Mouse (Mus musculus) limb, embryonic 12.5 days (tissue): ENCODE results near the gene Inpp4b. TPM values are rescaled to one million over a fixed set of nuclear protein-coding genes. Genes with fewer than 3 reads are reported as not detected.

Source experiments
- ATAC-seq: fragments of 200-750 bp; cut with Nextera tagmentation; 2 replicates; pipeline ENCODE4 v1.8.0; 2017; ENCODE audit warnings: low read depth, moderate TSS enrichment; ENCODE audit not compliant: insufficient number of reproducible peaks, insufficient read depth, low FRiP score, low TSS enrichment
- H3K27ac ChIP-seq: fragments of 300-500 bp; sonication (generic); 2 replicates; pipeline ENCODE4 v1.5.1; 2016; ENCODE audit warnings: mild to moderate bottlenecking, moderate library complexity
- H3K27me3 ChIP-seq: fragments of 300-500 bp; sonication (generic); 2 replicates; pipeline ENCODE4 v1.6.1; 2016; ENCODE audit warnings: mild to moderate bottlenecking, moderate library complexity
- H3K36me3 ChIP-seq: fragments of 300-500 bp; sonication (generic); 2 replicates; pipeline ENCODE4 v1.6.1; 2016; ENCODE audit warnings: mild to moderate bottlenecking, moderate library complexity
- H3K4me1 ChIP-seq: fragments of 300-500 bp; sonication (generic); replicated peaks from 2 replicates; pipeline ENCODE4 v1.6.1; 2016
- H3K4me2 ChIP-seq: fragments of 300-500 bp; sonication (generic); 2 replicates; pipeline ENCODE4 v1.6.1; 2016; ENCODE audit warnings: mild to moderate bottlenecking, moderate library complexity
- H3K4me3 ChIP-seq: fragments of 300-500 bp; sonication (generic); replicated peaks from 2 replicates; pipeline ENCODE4 v1.5.1; 2016; ENCODE audit warnings: mild to moderate bottlenecking
- H3K9ac ChIP-seq: fragments of 300-500 bp; sonication (generic); replicated peaks from 2 replicates; pipeline ENCODE4 v1.6.1; 2016; ENCODE audit warnings: mild to moderate bottlenecking, moderate library complexity
- H3K9me3 ChIP-seq: fragments of 300-500 bp; sonication (generic); 2 replicates; pipeline ENCODE4 v1.6.1; 2016; ENCODE audit warnings: mild to moderate bottlenecking, moderate library complexity
- WGBS: fragments of 180-500 bp; shearing (Covaris S2); methylation state at CpG from one replicate; pipeline ENCODE4 v1.1.7; 2016; 5-methylcytosine and 5-hydroxymethylcytosine counted together
- polyA plus RNA-seq: library from polyadenylated mRNA; unstranded; fragments of >200 nt; fragmentation: Nextera tagmentation; extraction: Ambion mirVana; gene quantifications from 2 replicates; pipeline ENCODE4 v1.2.1, GENCODE M21; 2016

The Inpp4b gene
- polyA plus RNA-seq, 1 experiment from 2014 or later = 15.7 TPM

DNA sequence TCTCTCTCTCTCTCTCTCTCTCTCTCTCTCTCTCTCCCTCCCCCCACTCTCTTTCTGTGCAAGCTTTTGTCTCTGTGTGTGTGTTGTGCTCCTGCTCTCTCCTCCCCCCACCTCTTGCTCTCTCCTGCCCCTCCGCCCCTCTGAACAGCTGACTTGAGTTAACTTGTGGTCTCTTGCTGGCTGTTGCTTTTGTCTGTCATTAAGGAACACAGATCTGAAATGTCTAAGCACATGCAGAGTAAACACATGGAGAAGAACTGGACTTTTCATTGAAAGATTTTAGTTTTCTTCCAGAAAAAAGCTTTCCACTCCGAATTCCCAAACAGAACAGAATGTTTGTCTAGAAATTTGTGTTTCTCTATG lies 425.9 kb downstream of the Inpp4b start:
- no peaks in the 10 kb centered on the region for H3K9me3 ChIP-seq
- H3K27ac ChIP-seq = peak overlapping the region; percentile 90
- ATAC-seq = peak; percentile 72; the same call in 1 of the 2 replicates
- H3K27me3 ChIP-seq = no peaks in the 10 kb centered on the region
- peaks cover 46% of the 10 kb centered on the region for H3K4me1 ChIP-seq
- peak overlapping the region; percentile 53 for H3K4me2 ChIP-seq
- H3K36me3 ChIP-seq = no peaks in the 10 kb centered on the region
- H3K4me3 ChIP-seq = peak overlapping the region; percentile 31
- no peak overlapping the region for H3K9ac ChIP-seq
- 34% methylated on average over 2 of the region's 2 CpGs for WGBS

DNA sequence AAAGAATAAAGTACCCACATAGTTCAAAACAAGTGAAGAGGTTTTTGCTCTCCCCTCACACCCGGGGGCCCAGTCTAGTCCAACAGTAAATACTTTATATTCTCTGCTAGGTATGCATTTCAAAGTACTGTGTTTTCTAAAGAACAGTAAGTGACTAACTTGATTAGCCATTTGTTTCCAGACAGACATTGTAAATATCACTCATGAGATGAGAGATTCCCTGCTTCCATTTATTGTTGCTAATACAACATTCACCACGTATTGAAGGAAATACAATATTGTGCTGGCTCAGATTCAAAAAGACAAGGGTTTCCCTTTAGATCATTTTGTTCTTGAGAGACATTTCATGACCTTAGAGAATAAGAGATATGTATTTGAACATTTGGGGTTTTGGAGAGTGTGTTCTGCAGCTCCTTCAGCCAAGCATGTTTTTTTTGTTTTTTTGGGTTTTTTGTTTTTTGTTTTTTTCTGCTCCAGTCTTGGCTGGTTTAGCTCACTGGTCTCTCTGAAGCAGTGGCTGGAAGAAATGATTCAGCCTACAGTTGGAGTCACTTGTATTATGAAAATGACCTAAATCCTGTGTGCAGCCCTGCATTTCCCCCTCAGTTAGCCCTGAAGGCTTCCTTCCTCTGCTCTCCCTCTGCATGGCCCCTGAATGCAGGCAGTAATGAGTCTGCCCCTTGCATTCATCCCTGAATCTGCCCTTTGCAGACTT lies 426.5 kb downstream of the Inpp4b start:
- no peak for ATAC-seq
- no peaks in the 10 kb centered on the region for H3K9me3 ChIP-seq
- no peak overlapping the region for H3K9ac ChIP-seq
- no peaks in the 10 kb centered on the region for H3K27me3 ChIP-seq
- H3K4me2 ChIP-seq = peak overlapping the region; percentile 53
- 21% methylated on average over 2 of the region's 2 CpGs for WGBS
- H3K4me1 ChIP-seq = peaks cover 46% of the 10 kb centered on the region
- H3K4me3 ChIP-seq = peak overlapping the region; percentile 31; the same call in 1 of the 2 replicates
- H3K27ac ChIP-seq = peak overlapping the region; percentile 64
- no peaks in the 10 kb centered on the region for H3K36me3 ChIP-seq

DNA sequence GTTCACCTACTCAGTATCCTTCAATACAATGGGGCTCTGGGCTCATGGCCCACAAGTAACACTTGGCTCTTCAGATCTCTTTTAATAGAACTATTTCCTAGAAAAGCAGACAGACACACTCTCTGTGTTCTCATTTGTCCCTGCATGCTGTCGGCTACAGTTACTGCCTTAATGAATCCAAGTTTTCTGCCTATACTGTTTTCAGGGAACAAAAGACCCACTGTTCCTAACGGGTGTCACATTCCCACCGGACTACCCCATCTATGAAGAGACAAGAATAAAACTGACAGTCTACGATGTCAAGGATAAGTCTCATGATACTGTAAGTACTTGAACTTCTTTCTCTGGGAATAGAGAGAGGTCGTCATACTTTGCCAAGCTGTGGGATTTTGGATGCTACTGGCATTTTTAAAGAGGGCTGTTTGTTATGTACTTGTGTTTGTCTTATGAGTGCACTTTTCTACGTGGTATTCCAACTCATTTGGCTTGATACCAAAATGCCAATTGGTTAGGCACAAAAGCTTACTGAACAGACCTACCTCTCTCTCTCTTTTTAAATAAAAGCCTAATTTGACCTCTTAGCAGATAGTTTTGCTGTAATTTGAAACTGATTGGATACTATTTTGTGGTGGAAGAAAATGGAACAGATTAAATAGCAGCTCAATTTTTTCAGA lies 428.4 kb downstream of the Inpp4b start:
- Histone ChIP-seq H3K9me3 (no peaks in the 10 kb centered on the region), H3K27me3 (no peaks in the 10 kb centered on the region), H3K27ac (no peak overlapping the region), H3K4me2 (no peak overlapping the region), H3K36me3 (no peaks in the 10 kb centered on the region), H3K4me1 (peaks cover 53% of the 10 kb centered on the region), H3K9ac (no peak overlapping the region), H3K4me3 (no peak overlapping the region)
- no peak for ATAC-seq
- WGBS = 51% methylated on average over 6 of the region's 6 CpGs

DNA sequence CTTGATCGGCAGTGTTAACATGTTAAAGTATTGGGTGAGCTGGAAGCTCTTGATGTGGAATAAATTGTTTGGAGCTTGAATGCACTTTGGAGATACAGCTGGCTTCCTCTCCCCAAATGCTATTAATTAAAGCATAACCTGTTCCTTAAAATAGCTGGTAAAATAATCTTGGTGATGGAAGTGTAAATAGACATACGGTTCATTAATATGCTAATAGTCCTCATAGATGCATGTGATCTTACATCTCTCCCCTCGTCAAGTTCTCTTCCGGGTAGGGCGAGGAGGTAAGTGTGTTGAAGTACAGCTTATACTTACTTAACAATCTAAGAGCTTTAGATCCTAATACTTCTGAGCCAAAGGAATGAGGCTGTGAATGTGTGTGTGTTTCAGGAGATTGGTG lies 430.5 kb downstream of the Inpp4b start:
- H3K4me3 ChIP-seq = no peak overlapping the region
- no peaks in the 10 kb centered on the region for H3K36me3 ChIP-seq
- no peak overlapping the region for H3K9ac ChIP-seq
- no peaks in the 10 kb centered on the region for H3K9me3 ChIP-seq
- ATAC-seq = no peak
- WGBS = 88% methylated on average over 5 of the region's 5 CpGs
- H3K27ac ChIP-seq = no peak overlapping the region
- H3K4me2 ChIP-seq = no peak overlapping the region
- H3K4me1 ChIP-seq = peaks cover 33% of the 10 kb centered on the region
- H3K27me3 ChIP-seq = no peaks in the 10 kb centered on the region

DNA sequence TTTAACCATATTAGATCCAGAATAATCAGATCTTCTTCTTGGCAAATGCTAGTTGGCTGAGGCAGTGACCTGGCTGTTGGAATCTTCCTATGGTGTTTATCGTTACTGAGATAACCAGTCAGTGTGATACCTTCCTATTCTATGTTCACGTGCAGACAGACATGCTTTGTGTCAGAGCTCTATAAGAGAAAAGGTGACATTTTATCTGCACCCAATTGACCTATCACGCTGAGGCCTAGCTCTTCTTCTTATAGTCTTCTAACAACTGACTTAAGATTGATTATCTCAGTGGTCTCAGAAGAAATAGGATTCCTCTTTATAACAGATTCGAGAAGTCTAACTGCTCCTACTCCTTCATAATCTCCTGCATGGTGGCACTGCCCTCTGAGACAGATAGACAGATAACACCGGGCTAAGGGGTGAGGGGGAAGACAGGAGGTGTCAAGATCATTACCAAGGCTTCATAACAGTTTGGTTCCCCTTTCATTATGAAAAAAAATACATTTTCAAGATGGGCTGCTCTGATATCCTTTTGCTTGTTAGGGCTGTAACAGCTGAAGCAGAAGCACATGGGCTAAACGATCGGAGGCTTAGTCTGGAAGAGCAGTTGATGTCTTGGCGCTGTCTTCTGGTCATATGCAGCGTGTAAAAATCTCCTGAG lies 431.1 kb downstream of the Inpp4b start:
- Histone ChIP-seq H3K27ac (no peak overlapping the region), H3K9ac (no peak overlapping the region), H3K4me3 (no peak overlapping the region), H3K4me2 (no peak overlapping the region), H3K9me3 (no peaks in the 10 kb centered on the region), H3K27me3 (no peaks in the 10 kb centered on the region), H3K4me1 (peaks cover 27% of the 10 kb centered on the region), H3K36me3 (no peaks in the 10 kb centered on the region)
- 81% methylated on average over 9 of the region's 9 CpGs for WGBS
- ATAC-seq = no peak

DNA sequence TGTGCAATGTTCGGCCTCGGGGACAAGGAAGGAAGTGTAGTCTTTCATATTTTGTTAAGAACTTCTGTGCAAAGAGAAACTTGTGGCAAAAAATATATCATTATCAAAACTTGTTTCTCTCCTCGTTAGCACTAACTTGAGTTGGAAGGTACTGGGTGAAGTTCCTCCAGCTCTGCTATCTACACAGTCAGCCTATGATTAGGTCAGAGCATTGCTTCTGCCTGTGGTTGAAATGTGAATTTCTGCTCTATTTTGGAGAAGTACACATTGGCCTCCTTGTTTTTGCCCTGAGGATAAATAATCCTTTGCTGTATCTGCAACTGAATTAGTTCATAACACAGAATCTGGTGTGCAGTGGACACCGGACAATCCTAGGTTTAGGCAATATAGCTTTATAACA lies 431.7 kb downstream of the Inpp4b start:
- ATAC-seq = no peak
- Histone ChIP-seq H3K36me3 (no peaks in the 10 kb centered on the region), H3K27me3 (no peaks in the 10 kb centered on the region), H3K4me3 (no peak overlapping the region), H3K27ac (no peak overlapping the region), H3K4me1 (peaks cover 21% of the 10 kb centered on the region), H3K9ac (no peak overlapping the region), H3K4me2 (no peak overlapping the region), H3K9me3 (no peaks in the 10 kb centered on the region)
- WGBS = 80% methylated on average over 4 of the region's 4 CpGs

DNA sequence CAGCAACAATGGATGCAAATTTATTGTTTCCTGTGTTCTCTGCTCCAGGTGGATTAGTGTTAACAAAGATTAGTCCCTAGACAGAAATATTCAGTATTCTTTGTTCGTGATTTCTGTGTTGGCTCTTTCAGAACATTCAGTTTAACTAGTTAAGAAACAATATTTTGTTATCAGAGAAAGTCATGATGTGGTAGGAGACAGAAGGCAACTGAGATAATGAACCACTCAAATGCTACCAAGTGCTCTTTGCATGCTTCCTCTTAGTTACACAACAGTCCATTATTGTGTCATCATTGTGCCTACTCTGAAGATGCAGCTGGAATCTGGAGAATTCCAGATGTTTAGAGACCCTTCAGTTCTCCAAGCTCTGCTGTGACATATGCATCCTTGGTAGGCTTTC lies 432.1 kb downstream of the Inpp4b start:
- Histone ChIP-seq H3K4me2 (no peak overlapping the region), H3K9ac (no peak overlapping the region), H3K36me3 (no peaks in the 10 kb centered on the region), H3K27ac (no peak overlapping the region), H3K9me3 (no peaks in the 10 kb centered on the region), H3K4me1 (peaks cover 17% of the 10 kb centered on the region; the same call in 1 of the 2 replicates), H3K4me3 (no peak overlapping the region), H3K27me3 (no peaks in the 10 kb centered on the region)
- ATAC-seq = no peak
- 35% methylated on average over 1 of the region's 1 CpGs for WGBS

DNA sequence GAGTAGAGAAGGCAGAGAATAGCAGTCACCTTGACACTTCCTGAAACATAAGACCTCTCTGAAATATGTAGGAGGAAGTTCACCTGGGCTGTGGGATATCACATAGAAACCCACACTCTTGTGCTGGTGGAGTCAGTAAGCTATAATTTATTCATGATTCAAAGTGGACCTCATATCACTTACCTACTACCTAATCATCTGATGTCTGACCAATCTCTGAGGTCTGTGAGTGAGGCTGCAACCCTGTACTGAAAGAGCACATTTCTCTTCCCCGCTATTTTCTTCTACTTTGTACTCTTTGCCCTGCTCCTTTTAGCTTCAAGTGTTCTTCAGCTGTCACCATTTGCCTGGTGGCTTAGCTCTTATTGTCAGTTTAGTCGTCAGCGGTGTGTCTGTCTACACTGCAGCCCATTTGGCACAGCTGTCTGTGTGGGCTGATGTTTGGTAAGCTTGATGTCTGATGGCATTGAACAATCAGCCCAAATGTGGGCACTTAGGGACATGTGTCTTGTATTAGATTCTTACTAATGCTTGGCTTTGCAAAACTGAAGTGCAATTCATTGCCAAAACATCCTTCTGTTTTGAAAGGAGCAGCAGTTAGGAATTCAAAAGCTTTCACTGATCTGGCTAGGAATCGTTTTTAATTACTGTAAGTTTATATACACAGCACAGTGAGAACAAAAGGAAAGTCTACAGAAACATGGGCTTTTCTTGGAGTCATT lies 434.3 kb downstream of the Inpp4b start:
- H3K9me3 ChIP-seq = no peaks in the 10 kb centered on the region
- no peaks in the 10 kb centered on the region for H3K36me3 ChIP-seq
- 43% methylated on average over 4 of the region's 4 CpGs for WGBS
- H3K27me3 ChIP-seq = no peaks in the 10 kb centered on the region
- 0 out of 2 replicates have a peak overlapping the region, but pooled peaks have one; percentile 50 for H3K27ac ChIP-seq
- H3K4me1 ChIP-seq = peaks cover 7% of the 10 kb centered on the region; the same call in 1 of the 2 replicates
- no peak overlapping the region for H3K4me3 ChIP-seq
- no peak overlapping the region for H3K9ac ChIP-seq
- no peak overlapping the region for H3K4me2 ChIP-seq
- no peak for ATAC-seq

DNA sequence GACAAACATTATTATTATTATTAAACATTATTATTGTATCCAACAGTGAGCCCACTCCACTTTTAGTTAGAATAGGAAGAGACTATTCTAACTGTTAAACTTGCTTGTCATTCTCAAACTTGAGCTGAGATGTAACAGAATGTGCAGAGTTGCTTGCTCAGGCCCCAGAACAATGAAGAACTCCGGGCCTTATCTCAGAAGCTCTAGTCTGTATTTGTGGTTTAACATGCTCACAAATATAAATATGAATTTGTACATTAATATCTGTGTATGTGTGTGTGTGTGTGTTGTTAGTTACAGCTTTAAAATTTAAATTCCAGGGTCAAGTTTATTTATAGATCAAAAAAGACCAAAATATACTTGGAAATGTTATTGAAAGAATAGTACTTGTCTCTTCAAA lies 435.3 kb downstream of the Inpp4b start:
- 85% methylated on average over 1 of the region's 1 CpGs for WGBS
- no peaks in the 10 kb centered on the region for H3K27me3 ChIP-seq
- no peak overlapping the region for H3K9ac ChIP-seq
- H3K36me3 ChIP-seq = no peaks in the 10 kb centered on the region
- H3K4me3 ChIP-seq = no peak overlapping the region
- no peak for ATAC-seq
- H3K9me3 ChIP-seq = no peaks in the 10 kb centered on the region
- H3K4me1 ChIP-seq = peaks cover 7% of the 10 kb centered on the region; the same call in 1 of the 2 replicates
- no peak overlapping the region for H3K4me2 ChIP-seq
- H3K27ac ChIP-seq = no peak overlapping the region

DNA sequence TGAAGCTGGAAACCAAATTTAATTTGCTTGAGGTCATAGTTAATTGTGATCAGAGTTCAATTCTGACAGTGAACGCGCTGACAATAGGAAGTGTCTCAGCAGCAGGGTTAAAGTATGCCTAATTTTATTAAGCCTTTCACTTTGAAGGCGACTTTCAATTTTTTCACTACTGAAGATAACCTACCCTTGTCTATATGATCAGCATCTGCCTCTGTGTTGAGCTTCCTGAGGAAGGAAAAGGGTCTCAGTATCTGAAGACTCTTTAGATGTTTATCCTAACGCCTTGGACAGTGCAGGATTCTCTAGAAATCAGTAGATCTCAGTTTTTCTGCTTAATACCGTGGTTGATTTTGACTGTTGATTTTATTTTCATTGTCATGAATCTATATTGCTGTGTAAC lies 437.1 kb downstream of the Inpp4b start:
- no peak overlapping the region for H3K4me3 ChIP-seq
- peaks cover 2% of the 10 kb centered on the region; the same call in 1 of the 2 replicates for H3K4me1 ChIP-seq
- H3K27me3 ChIP-seq = no peaks in the 10 kb centered on the region
- no peak overlapping the region for H3K4me2 ChIP-seq
- no peaks in the 10 kb centered on the region for H3K9me3 ChIP-seq
- 89% methylated on average over 5 of the region's 5 CpGs for WGBS
- no peaks in the 10 kb centered on the region for H3K36me3 ChIP-seq
- no peak for ATAC-seq
- H3K27ac ChIP-seq = no peak overlapping the region
- H3K9ac ChIP-seq = no peak overlapping the region

DNA sequence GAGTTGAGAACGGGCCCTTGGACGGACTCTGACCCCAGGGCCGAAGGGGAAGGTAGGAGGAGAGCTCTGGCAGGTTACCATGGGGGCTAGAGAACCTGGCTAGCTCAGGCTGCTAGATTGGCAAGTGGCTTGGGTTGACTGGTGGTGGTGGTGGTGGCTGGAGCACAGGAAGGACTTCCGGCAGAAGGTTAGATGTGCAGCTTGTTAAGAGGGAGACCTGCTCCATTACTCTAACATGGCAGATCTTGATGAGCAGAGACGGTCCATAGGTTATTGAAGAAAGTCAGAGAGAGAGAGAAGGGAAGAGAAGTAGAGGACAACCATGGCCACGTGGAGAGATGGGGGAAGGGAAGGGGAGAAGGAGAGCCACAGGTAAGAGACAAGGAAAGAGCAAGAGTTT lies 437.8 kb downstream of the Inpp4b start:
- Histone ChIP-seq H3K9ac (no peak overlapping the region), H3K4me2 (no peak overlapping the region), H3K4me1 (no peaks in the 10 kb centered on the region; the same call in 1 of the 2 replicates), H3K27me3 (no peaks in the 10 kb centered on the region), H3K9me3 (no peaks in the 10 kb centered on the region), H3K36me3 (no peaks in the 10 kb centered on the region), H3K4me3 (no peak overlapping the region), H3K27ac (no peak overlapping the region)
- WGBS = 92% methylated on average over 6 of the region's 6 CpGs
- no peak for ATAC-seq
